Mouse (Mus musculus) ES-Bruce4 (cell line): ENCODE data around the gene Ralgps1. TPM values are rescaled to one million over a fixed set of nuclear protein-coding genes. Genes with fewer than 3 reads are reported as not detected.

Experiments used
- H3K27ac ChIP-seq: 2 replicates; pipeline ENCODE4 v1.5.1; 2012; ENCODE audit warnings: low read length, inconsistent platforms; ENCODE audit not compliant: insufficient read depth
- H3K27me3 ChIP-seq: 2 replicates; pipeline ENCODE4 v1.6.1; 2012; ENCODE audit warnings: mild to moderate bottlenecking, low read length, inconsistent platforms; ENCODE audit not compliant: control insufficient read depth, poor library complexity, insufficient read depth, severe bottlenecking
- H3K36me3 ChIP-seq: 2 replicates; pipeline ENCODE4 v1.6.1; 2012; ENCODE audit warnings: inconsistent platforms, mild to moderate bottlenecking, low read length, moderate library complexity; ENCODE audit not compliant: control insufficient read depth, poor library complexity, insufficient read depth, severe bottlenecking
- H3K4me1 ChIP-seq: one replicate; pipeline ENCODE4 v1.8.1; 2011; ENCODE audit warnings: low read length; ENCODE audit not compliant: control insufficient read depth, insufficient read depth
- H3K4me3 ChIP-seq: 2 replicates; pipeline ENCODE4 v1.5.1; 2011; ENCODE audit warnings: low read depth, mild to moderate bottlenecking, low read length
- H3K9ac ChIP-seq: 2 replicates; pipeline ENCODE4 v1.6.1; 2012; ENCODE audit warnings: low read depth, mild to moderate bottlenecking, inconsistent platforms; ENCODE audit not compliant: poor library complexity, severe bottlenecking
- H3K9me3 ChIP-seq: replicated peaks from 2 replicates; pipeline ENCODE4 v1.6.1; 2012; ENCODE audit warnings: mild to moderate bottlenecking, low read length, inconsistent platforms; ENCODE audit not compliant: control insufficient read depth, poor library complexity, insufficient read depth, severe bottlenecking
- CTCF ChIP-seq: IDR thresholded peaks from one replicate; pipeline ENCODE4 v1.8.1; 2011; ENCODE audit warnings: low read depth, low read length
- EP300 ChIP-seq: IDR thresholded peaks from 2 replicates; pipeline ENCODE4 v1.6.1; 2011; ENCODE audit warnings: low read depth, low read length; ENCODE audit not compliant: insufficient read depth
- POLR2A ChIP-seq: IDR thresholded peaks from one replicate; pipeline ENCODE4 v1.8.1; 2011; ENCODE audit warnings: low read length; ENCODE audit not compliant: insufficient read depth
- polyA plus RNA-seq: library from polyadenylated mRNA; stranded (reverse); fragments of >200 nt; gene quantifications from 2 replicates; pipeline ENCODE4 v1.2.4, GENCODE M21; 2011; ENCODE audit warnings: low read depth; ENCODE audit not compliant: missing spikeins, insufficient read depth, insufficient read length

Ralgps1 gene
- polyA plus RNA-seq, 1 experiment: 17.0 TPM

DNA sequence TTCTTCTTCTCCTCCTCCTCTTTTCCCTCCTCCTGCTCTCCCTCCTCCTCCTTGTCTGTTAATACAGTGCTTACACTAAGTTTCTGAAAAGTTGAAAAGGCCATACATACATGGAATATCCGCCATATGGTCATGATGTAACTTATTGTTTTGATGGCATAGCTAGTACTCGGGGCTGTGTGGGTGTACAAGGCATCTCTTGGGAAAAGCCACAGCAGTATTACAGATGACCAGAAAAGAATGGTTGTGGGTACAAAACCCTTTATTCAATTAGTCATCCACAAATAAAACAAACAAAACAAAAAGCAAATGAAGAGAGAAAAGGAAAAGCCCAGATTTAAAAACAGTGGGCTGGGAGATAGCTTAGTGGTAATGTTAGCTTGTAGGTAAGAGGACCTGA is 90.8 kb downstream of the Ralgps1 start:
- TF ChIP-seq EP300 (no peak), CTCF (no peak), POLR2A (no peak)
- H3K9me3 ChIP-seq: no peaks in the 10 kb centered on the region
- no peaks in the 10 kb centered on the region for H3K4me1 ChIP-seq
- H3K27me3 ChIP-seq: no peaks in the 10 kb centered on the region
- H3K36me3 ChIP-seq: no peaks in the 10 kb centered on the region
- H3K4me3 ChIP-seq: no peak overlapping the region
- H3K27ac ChIP-seq: no peak overlapping the region
- H3K9ac ChIP-seq: no peak overlapping the region

- Histone ChIP-seq H3K27ac (no peak overlapping the region), H3K27me3 (no peaks in the 10 kb centered on the region)
- no peak for TF ChIP-seq POLR2A
- TF ChIP-seq CTCF: no peak
- TF ChIP-seq EP300: no peak
Measured at GRCm38 (mm10) chr2:33279758-33280157, 91.5 kb downstream of the Ralgps1 start.

DNA sequence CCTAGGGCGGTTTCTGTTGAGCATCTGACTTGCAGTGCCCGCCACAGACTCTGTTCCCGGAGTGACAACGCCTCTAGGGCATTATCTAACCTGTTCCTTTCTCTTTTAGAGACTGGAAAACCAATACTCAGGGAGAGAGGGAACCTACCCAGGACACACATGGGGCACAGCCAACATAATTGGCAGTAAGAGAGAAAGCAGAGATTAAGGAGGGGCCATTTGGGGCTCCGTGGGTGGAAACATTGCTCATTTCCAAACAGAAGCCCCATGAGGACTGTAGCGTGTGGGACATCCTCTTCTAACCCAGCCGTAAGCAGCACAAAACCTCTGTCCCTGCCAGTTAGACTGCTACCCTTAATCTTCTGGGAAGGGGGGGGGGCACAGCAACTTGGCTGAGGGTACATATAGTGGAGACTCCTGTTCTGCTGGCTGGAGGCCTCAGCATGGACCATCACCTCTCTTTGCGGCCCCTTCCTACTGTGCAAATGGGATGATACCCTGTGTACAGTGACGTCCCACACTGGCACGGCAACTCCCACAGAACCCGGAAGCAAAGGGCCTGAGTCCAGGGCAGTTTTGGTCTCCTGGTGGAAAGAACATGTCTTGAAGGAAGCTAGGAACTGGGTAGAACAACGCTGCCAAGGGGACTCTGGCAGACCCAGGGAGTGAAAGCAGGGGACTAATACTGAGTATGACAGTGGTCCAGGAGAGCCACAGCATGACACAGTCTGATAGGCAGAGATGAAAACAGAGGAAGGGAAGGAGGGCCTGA is 96.4 kb downstream of the Ralgps1 start:
- Histone ChIP-seq H3K27me3 (no peaks in the 10 kb centered on the region), H3K36me3 (no peaks in the 10 kb centered on the region), H3K9me3 (no peaks in the 10 kb centered on the region), H3K4me1 (no peaks in the 10 kb centered on the region), H3K27ac (no peak overlapping the region), H3K9ac (no peak overlapping the region), H3K4me3 (no peak overlapping the region)
- TF ChIP-seq EP300: no peak

More at GRCm38 (mm10) chr2:33279758-33280157, 91.5 kb downstream of the Ralgps1 start:
- Histone ChIP-seq H3K9me3 (no peaks in the 10 kb centered on the region), H3K36me3 (no peaks in the 10 kb centered on the region), H3K4me3 (no peak overlapping the region), H3K9ac (no peak overlapping the region), H3K4me1 (no peaks in the 10 kb centered on the region)

- Histone ChIP-seq H3K36me3 (no peaks in the 10 kb centered on the region), H3K9me3 (no peaks in the 10 kb centered on the region), H3K27ac (no peak overlapping the region), H3K4me3 (no peak overlapping the region), H3K27me3 (no peaks in the 10 kb centered on the region), H3K4me1 (no peaks in the 10 kb centered on the region), H3K9ac (no peak overlapping the region)
- TF ChIP-seq EP300: no peak
- TF ChIP-seq CTCF: no peak
- TF ChIP-seq POLR2A: no peak
Measured at GRCm38 (mm10) chr2:33272665-33273439, 98.4 kb downstream of the Ralgps1 start.

- no peak overlapping the region for H3K9ac ChIP-seq
- H3K9me3 ChIP-seq: no peaks in the 10 kb centered on the region
- H3K4me3 ChIP-seq: no peak overlapping the region
- H3K4me1 ChIP-seq: no peaks in the 10 kb centered on the region
- no peak overlapping the region for H3K27ac ChIP-seq
- H3K27me3 ChIP-seq: no peaks in the 10 kb centered on the region
- TF ChIP-seq POLR2A: no peak
- TF ChIP-seq EP300: no peak
- TF ChIP-seq CTCF: no peak
- H3K36me3 ChIP-seq: no peaks in the 10 kb centered on the region
Measured at GRCm38 (mm10) chr2:33271511-33271910, 99.8 kb downstream of the Ralgps1 start.

GRCm38 (mm10) chr2:33270569-33270968 is 100.7 kb downstream of the Ralgps1 start:
- no peaks in the 10 kb centered on the region for H3K27me3 ChIP-seq
- no peak overlapping the region for H3K9ac ChIP-seq
- no peak for TF ChIP-seq EP300
- no peak for TF ChIP-seq POLR2A
- TF ChIP-seq CTCF: no peak
- no peak overlapping the region for H3K27ac ChIP-seq
- H3K36me3 ChIP-seq: no peaks in the 10 kb centered on the region
- H3K4me3 ChIP-seq: no peak overlapping the region
- no peaks in the 10 kb centered on the region for H3K9me3 ChIP-seq
- no peaks in the 10 kb centered on the region for H3K4me1 ChIP-seq
